Mouse (Mus musculus): ENCODE data around the gene Def8. TPM values are rescaled to one million over a fixed set of nuclear protein-coding genes. Genes with fewer than 3 reads are reported as not detected.
A peak's percentile ranks its signal among the peaks of the same experiment; 100 is the strongest.

Def8 gene
- total and polyA plus RNA-seq, 2 experiments from 2014 or later, result 35.0 to 41.4 TPM

DNA sequence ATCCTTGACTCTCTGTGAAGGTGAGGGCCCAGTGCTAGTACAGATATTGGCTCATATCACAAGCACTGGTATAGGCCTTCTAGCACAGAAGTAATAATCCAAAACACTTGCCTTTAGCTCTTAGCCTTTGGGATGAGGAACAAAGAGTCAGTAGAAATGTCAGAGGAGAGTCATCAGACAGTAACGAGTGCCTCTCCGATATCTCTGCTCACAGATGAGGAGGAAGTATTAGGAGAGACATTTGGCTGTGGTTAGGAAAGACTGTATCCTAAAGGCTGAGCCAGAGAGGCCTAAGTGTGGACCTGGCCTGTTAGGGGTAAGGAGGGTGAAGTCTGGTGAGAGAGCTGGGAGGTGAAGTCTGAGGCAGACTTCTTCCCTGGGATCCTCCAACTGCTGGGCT is 18.5 kb downstream of the Def8 start:
- H3K27ac ChIP-seq (ENCODE audit: low read depth, low read length), result no peak overlapping the region
- H3K4me1 ChIP-seq (ENCODE audit: insufficient read depth), result 0 out of 2 replicates have a peak, but pooled peaks cover 3% of the 10 kb centered on the region
- no peak for TF ChIP-seq CTCF (IDR thresholded peaks at IDR 0.05; ENCODE audit: low read depth)
- no peak overlapping the region for H3K4me3 ChIP-seq (ENCODE audit: low read depth, low read length)
- H3K36me3 ChIP-seq (ENCODE audit: insufficient read depth), result no peaks in the 10 kb centered on the region
- no peak for ATAC-seq
- 94% methylated on average over 2 of the region's 2 CpGs for WGBS
- DNase-seq, result no peak
- H3K4me2 ChIP-seq (ENCODE audit: low read depth), result no peak overlapping the region
- no peaks in the 10 kb centered on the region for H3K27me3 ChIP-seq (ENCODE audit: insufficient read depth, low read length)
- no peak overlapping the region for H3K9ac ChIP-seq
- H3K9me3 ChIP-seq (ENCODE audit: low read length), result no peaks in the 10 kb centered on the region

DNA sequence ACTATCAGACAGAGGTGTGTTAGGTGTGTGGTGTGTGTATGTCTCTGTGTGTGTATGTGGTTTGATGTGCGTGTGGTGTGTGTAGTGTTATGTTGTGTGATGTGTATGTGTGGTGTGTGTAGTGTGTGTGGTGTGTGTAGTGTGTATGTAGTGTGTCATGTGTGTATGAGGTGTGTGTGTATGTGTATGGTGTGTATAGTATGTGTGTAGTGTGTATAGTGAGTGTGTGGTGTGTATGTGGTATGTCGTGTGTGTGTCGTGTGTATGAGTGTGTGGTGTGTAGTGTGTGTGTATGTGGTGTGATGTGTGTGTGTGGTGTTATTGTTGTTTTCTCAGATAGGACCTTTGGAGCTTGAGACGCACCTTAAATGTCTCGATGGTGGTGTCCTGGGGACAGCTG is 19.0 kb downstream of the Def8 start:
- Histone ChIP-seq H3K4me3 (ENCODE audit: low read depth, low read length) (peak overlapping the region; percentile 70; the same call in 1 of the 2 replicates), H3K27ac (ENCODE audit: low read depth, low read length) (no peak overlapping the region), H3K4me1 (ENCODE audit: insufficient read depth) (0 out of 2 replicates have a peak, but pooled peaks cover 3% of the 10 kb centered on the region), H3K9me3 (ENCODE audit: low read length) (no peaks in the 10 kb centered on the region), H3K9ac (no peak overlapping the region), H3K4me2 (ENCODE audit: low read depth) (peak overlapping the region; percentile 68), H3K36me3 (ENCODE audit: insufficient read depth) (no peaks in the 10 kb centered on the region), H3K27me3 (ENCODE audit: insufficient read depth, low read length) (no peaks in the 10 kb centered on the region)
- DNase-seq, result no peak
- WGBS, result 86% methylated on average over 5 of the region's 5 CpGs
- TF ChIP-seq CTCF (IDR thresholded peaks at IDR 0.05; ENCODE audit: low read depth), result no peak
- ATAC-seq, result no peak

DNA sequence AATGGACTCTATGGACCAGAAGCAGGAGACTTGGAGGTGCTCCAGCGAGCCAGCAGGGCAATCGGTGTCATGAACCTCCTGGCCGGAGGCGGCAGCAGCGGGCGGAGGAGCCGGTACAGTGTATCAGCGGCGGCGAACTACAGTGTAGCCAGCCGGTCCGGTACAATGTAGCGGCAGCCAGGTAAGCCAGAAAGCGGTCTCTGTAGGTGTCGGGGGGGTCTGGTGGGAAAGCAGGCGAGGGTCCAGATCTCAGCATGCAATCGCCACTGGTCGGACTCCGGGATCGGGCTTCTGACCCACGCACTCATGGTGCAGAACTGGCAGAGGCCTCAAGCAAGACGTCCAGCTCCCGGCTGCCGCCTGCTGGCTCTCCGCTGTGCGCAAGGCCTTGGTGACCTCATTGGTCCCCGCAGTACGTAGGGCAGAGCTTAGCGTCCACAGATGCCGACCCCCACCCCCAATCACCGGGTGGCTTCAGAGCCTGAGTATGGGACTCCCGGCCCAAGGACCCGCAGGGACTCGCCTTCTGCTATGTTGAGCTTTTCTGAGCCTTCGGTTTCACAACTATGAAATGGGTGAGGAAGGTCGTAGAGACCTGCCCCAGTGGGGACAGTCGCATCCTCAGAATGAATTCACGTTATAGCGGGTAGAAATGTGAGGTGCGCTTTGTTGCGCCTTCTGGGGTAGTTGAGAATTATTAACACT is 19.7 kb downstream of the Def8 start:
- Histone ChIP-seq H3K27me3 (ENCODE audit: insufficient read depth, low read length) (no peaks in the 10 kb centered on the region), H3K27ac (ENCODE audit: low read depth, low read length) (peak overlapping the region; percentile 75), H3K9ac (peak overlapping the region; percentile 84), H3K4me3 (ENCODE audit: low read depth, low read length) (peak overlapping the region; percentile 70), H3K4me1 (ENCODE audit: insufficient read depth) (0 out of 2 replicates have a peak, but pooled peaks cover 3% of the 10 kb centered on the region), H3K9me3 (ENCODE audit: low read length) (no peaks in the 10 kb centered on the region), H3K36me3 (ENCODE audit: insufficient read depth) (0 out of 2 replicates have a peak, but pooled peaks cover 3% of the 10 kb centered on the region), H3K4me2 (ENCODE audit: low read depth) (peak overlapping the region; percentile 68)
- ATAC-seq (peak; percentile 97), DNase-seq (peak; percentile 92)
- TF ChIP-seq CTCF (IDR thresholded peaks at IDR 0.05; ENCODE audit: low read depth), result peak; percentile 71
- WGBS, result under 1% methylated on average over 41 of the region's 41 CpGs

DNA sequence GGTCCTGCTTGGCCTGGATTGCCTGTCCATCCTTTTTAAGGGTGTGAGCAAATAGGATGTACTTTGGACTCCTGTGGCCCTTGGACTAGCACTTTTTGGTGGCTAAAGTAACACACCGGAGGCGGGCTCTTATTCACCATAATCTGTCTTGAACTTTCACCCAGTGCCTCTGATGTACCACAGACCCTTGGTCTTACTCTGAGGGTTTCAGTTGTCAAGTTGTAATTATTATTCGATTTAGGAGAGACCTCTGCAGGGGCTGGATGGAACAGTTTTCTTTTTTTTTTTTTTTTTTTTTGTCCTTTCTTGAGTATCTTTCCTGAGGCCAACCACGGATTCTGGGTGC is 20.2 kb downstream of the Def8 start:
- 0 out of 2 replicates have a peak overlapping the region, but pooled peaks have one; percentile 75 for H3K27ac ChIP-seq (ENCODE audit: low read depth, low read length)
- WGBS, result 22% methylated on average over 4 of the region's 4 CpGs
- ATAC-seq, result no peak

DNA sequence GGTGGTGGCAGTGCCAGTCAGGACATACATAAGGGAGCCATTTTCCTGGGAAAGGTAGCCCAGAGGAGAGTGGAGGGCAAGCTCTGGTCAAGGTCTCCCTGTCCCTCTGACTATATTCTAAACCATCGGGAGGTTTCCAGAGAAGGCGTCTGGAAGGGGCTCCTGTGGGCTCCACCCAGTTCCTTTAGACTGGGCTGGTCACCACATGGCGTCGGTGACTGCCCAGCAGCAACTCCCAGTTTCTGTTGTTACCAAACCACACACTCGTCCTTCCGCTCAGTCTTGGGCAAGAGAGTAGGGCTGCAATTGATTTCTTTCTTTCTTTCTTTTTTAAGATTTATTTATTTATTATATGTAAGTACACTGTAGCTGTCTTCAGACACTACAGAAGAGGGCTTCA is 20.8 kb downstream of the Def8 start:
- ATAC-seq, result no peak
- WGBS, result 92% methylated on average over 6 of the region's 6 CpGs
- H3K36me3 ChIP-seq (ENCODE audit: insufficient read depth), result 0 out of 2 replicates have a peak, but pooled peaks cover 3% of the 10 kb centered on the region
- H3K9me3 ChIP-seq (ENCODE audit: low read length), result no peaks in the 10 kb centered on the region
- DNase-seq, result no peak
- peak overlapping the region; percentile 70; the same call in 1 of the 2 replicates for H3K4me3 ChIP-seq (ENCODE audit: low read depth, low read length)
- H3K9ac ChIP-seq, result 0 out of 2 replicates have a peak overlapping the region, but pooled peaks have one; percentile 84
- TF ChIP-seq CTCF (IDR thresholded peaks at IDR 0.05; ENCODE audit: low read depth), result no peak
- no peak overlapping the region; the same call in 1 of the 2 replicates for H3K27ac ChIP-seq (ENCODE audit: low read depth, low read length)
- no peaks in the 10 kb centered on the region for H3K27me3 ChIP-seq (ENCODE audit: insufficient read depth, low read length)
- H3K4me2 ChIP-seq (ENCODE audit: low read depth), result peak overlapping the region; percentile 68
- H3K4me1 ChIP-seq (ENCODE audit: insufficient read depth), result 0 out of 2 replicates have a peak, but pooled peaks cover 3% of the 10 kb centered on the region

More for the DNA sequence above, 20.2 kb downstream of the Def8 start:
- Histone ChIP-seq H3K27me3 (ENCODE audit: insufficient read depth, low read length) (no peaks in the 10 kb centered on the region), H3K4me1 (ENCODE audit: insufficient read depth) (0 out of 2 replicates have a peak, but pooled peaks cover 3% of the 10 kb centered on the region), H3K4me2 (ENCODE audit: low read depth) (peak overlapping the region; percentile 68), H3K4me3 (ENCODE audit: low read depth, low read length) (peak overlapping the region; percentile 70), H3K9ac (peak overlapping the region; percentile 84), H3K36me3 (ENCODE audit: insufficient read depth) (0 out of 2 replicates have a peak, but pooled peaks cover 3% of the 10 kb centered on the region), H3K9me3 (ENCODE audit: low read length) (no peaks in the 10 kb centered on the region)
- TF ChIP-seq CTCF (IDR thresholded peaks at IDR 0.05; ENCODE audit: low read depth), result no peak
- DNase-seq, result no peak

DNA sequence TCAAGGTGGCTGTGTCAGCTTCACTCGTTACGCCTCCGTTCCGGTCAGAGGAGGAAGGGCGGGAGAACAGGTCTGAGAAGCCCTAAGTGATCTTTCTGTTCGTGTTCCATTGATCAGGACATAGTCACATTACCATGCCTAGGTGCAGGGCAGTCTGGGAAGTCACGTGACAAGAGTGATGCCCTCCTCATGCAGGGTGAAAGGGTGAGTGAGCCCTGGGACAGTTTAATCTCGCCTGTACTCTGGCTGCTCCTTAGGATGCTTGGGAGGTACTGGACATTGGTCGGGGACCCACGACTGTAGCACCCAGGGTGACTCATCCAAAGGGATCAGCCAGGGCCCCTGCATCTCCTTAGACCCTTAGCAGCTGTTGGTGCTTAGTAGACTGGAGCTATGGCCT is 22.7 kb downstream of the Def8 start:
- Histone ChIP-seq H3K4me2 (ENCODE audit: low read depth) (no peak overlapping the region), H3K27ac (ENCODE audit: low read depth, low read length) (no peak overlapping the region), H3K4me3 (ENCODE audit: low read depth, low read length) (no peak overlapping the region), H3K36me3 (ENCODE audit: insufficient read depth) (peaks cover 9% of the 10 kb centered on the region; the same call in 1 of the 2 replicates), H3K9me3 (ENCODE audit: low read length) (no peaks in the 10 kb centered on the region), H3K27me3 (ENCODE audit: insufficient read depth, low read length) (no peaks in the 10 kb centered on the region), H3K9ac (no peak overlapping the region), H3K4me1 (ENCODE audit: insufficient read depth) (0 out of 2 replicates have a peak, but pooled peaks cover 3% of the 10 kb centered on the region)
- WGBS, result 92% methylated on average over 10 of the region's 10 CpGs
- TF ChIP-seq CTCF (IDR thresholded peaks at IDR 0.05; ENCODE audit: low read depth), result no peak
- DNase-seq, result no peak
- ATAC-seq, result no peak

DNA sequence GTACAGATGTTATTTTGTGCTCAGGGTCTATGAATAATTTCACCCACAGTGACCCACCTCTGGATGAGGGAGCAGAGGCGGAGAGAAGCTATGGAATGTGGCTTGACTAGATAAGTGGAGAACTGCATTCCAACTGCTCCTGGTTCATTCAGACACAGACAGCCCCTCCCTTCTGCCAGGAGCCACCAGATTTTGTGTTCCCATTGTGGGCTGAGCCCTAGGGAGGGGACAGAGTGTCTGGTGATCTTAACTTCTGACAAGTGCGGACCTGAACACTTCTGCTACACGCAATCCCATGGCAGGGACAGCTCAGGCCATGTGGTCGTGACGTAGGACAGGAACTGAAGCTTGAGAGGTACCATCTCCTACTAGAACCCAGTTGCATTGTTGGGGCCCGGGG is 23.5 kb downstream of the Def8 start:
- no peak for ATAC-seq
- no peaks in the 10 kb centered on the region for H3K27me3 ChIP-seq (ENCODE audit: insufficient read depth, low read length)
- H3K4me1 ChIP-seq (ENCODE audit: insufficient read depth), result 0 out of 2 replicates have a peak, but pooled peaks cover 3% of the 10 kb centered on the region
- no peaks in the 10 kb centered on the region for H3K9me3 ChIP-seq (ENCODE audit: low read length)
- no peak overlapping the region for H3K4me3 ChIP-seq (ENCODE audit: low read depth, low read length)
- H3K9ac ChIP-seq, result no peak overlapping the region
- H3K27ac ChIP-seq (ENCODE audit: low read depth, low read length), result no peak overlapping the region
- no peak for TF ChIP-seq CTCF (IDR thresholded peaks at IDR 0.05; ENCODE audit: low read depth)
- 96% methylated on average over 6 of the region's 6 CpGs for WGBS
- no peak overlapping the region for H3K4me2 ChIP-seq (ENCODE audit: low read depth)
- H3K36me3 ChIP-seq (ENCODE audit: insufficient read depth), result peaks cover 16% of the 10 kb centered on the region
- no peak for DNase-seq

All from forebrain, postnatal 0 days (tissue).